Mouse (Mus musculus): ENCODE results near the gene Spata5. TPM values are rescaled to one million over a fixed set of nuclear protein-coding genes. Genes with fewer than 3 reads are reported as not detected.

Gene Spata5
- total and polyA plus RNA-seq, 3 experiments = 33.5 to 67.6 TPM; not detected in 1

DNA sequence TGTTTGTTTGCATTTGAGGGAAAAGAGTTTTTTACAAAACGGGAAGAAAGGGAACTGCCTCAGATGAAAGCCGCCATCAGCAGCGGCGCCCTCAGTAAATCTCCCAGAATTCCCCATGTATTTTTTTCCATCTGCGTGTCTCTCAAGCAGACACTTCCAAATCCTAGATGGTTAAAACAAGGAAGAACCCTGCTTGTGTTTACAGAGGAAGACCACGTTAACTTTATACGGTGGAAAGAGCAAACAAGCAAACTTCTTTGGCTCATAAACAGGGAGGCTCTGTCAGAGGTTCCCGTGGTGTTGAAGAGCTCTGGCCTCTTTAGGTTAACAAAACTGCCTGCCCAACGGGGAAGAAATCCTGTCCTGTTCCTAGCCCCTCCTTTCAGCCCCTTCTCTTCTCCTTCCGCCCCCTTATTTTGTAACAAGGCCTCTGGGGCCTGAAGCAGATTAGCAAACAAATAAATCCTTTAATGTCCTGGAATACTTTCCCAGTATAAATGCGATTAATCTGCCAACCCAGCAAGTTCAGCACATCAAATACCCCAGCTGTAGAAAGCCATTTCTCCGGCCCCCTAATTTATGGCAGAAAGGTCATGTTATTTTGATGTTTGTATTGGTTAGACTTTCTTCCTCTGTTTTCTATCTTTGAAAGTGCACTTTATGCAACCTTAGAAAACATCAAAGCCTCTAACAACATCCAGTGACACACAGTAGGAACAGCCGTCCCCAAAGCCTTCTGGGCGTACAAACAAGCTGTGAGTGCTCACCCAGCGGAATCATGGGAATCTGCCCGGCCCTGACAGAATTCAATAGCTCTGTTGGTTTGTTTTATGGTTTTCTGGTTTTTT lies 167.3 kb downstream of the Spata5 start:
- no peak overlapping the region for H3K4me3 ChIP-seq (ENCODE audit: control insufficient read depth in 1 of 2, insufficient read depth in 1 of 2, low read depth in 2 of 2, low read length in 2 of 2)
- H3K27me3 ChIP-seq (ENCODE audit: control insufficient read depth in 1 of 2, insufficient read depth in 2 of 2, low read length in 2 of 2) = no peaks in the 10 kb centered on the region
- TF ChIP-seq MAZ (IDR thresholded peaks at IDR 0.05; ENCODE audit: low read depth, low read length) (no peak), RCOR1 (IDR thresholded peaks at IDR 0.05; ENCODE audit: low read depth, low read length) (no peak), BHLHE40 (IDR thresholded peaks at IDR 0.05; ENCODE audit: borderline replicate concordance, low read depth, low read length) (no peak), JUND (IDR thresholded peaks at IDR 0.05; ENCODE audit: low read depth, low read length) (no peak), RAD21 (IDR thresholded peaks at IDR 0.05; ENCODE audit: low read depth, low read length) (no peak), MYB (IDR thresholded peaks at IDR 0.05; ENCODE audit: low read depth, low read length) (no peak), MAFK (IDR thresholded peaks at IDR 0.05; ENCODE audit: borderline replicate concordance, low read depth, low read length) (no peak), HCFC1 (IDR thresholded peaks at IDR 0.05; ENCODE audit: low read depth, low read length) (no peak), UBTF (IDR thresholded peaks at IDR 0.05; ENCODE audit: borderline replicate concordance, insufficient read depth, low read depth, low read length) (no peak), CTCF (IDR thresholded peaks at IDR 0.05 in 2 of 3, conservative IDR thresholded peaks at IDR 0.05 in 1 of 3; ENCODE audit: control insufficient read depth in 1 of 3, insufficient read depth in 1 of 3, low read depth in 2 of 3, low read length in 3 of 3, poor library complexity in 1 of 3, severe bottlenecking in 1 of 3) (no peak), NRF1 (IDR thresholded peaks at IDR 0.05; ENCODE audit: insufficient read depth, low read depth, low read length, poor library complexity, severe bottlenecking) (no peak), MXI1 (IDR thresholded peaks at IDR 0.05; ENCODE audit: low read depth, low read length) (no peak), MEF2A (IDR thresholded peaks at IDR 0.05; ENCODE audit: extremely low read depth, insufficient replicate concordance, low read depth, low read length, poor library complexity, severe bottlenecking) (no peak), SMC3 (IDR thresholded peaks at IDR 0.05; ENCODE audit: low read depth, low read length) (no peak), ZMIZ1 (IDR thresholded peaks at IDR 0.05; ENCODE audit: low read depth, low read length) (no peak), SIN3A (IDR thresholded peaks at IDR 0.05; ENCODE audit: low read length) (no peak), TBP (IDR thresholded peaks at IDR 0.05; ENCODE audit: low read depth, low read length) (no peak), CHD1 (IDR thresholded peaks at IDR 0.05; ENCODE audit: low read depth, low read length) (no peak), POLR2AphosphoS2 (IDR thresholded peaks at IDR 0.05; ENCODE audit: low read length) (no peak), GATA1 (IDR thresholded peaks at IDR 0.05; ENCODE audit: low read depth, low read length) (no peak)
- H3K27ac ChIP-seq (ENCODE audit: control insufficient read depth, low read depth, low read length) = no peak overlapping the region
- DNase-seq (ENCODE audit: low read depth, low spot score) = no peak
- no peaks in the 10 kb centered on the region for H3K79me2 ChIP-seq (ENCODE audit: control insufficient read depth, insufficient read depth, low read length, poor library complexity)
- no peaks in the 10 kb centered on the region for H3K36me3 ChIP-seq (ENCODE audit: control insufficient read depth in 1 of 2, insufficient read depth in 2 of 2, low read length in 2 of 2)
- H3K9me3 ChIP-seq (replicated peaks; ENCODE audit: insufficient read depth, low read length) = no peaks in the 10 kb centered on the region
- H3K4me1 ChIP-seq (ENCODE audit: control insufficient read depth in 1 of 2, insufficient read depth in 2 of 2, low read length in 2 of 2) = no peaks in the 10 kb centered on the region
- H3K9ac ChIP-seq (ENCODE audit: control insufficient read depth, low read depth, low read length, poor library complexity, severe bottlenecking) = no peak overlapping the region

All from MEL (cell line).